Mouse (Mus musculus) CH12.LX (cell line): ENCODE data around the gene Cyp2j12. TPM values are rescaled to one million over a fixed set of nuclear protein-coding genes. Genes with fewer than 3 reads are reported as not detected.
"Not testable (repeated sequence)": the region's sequence is repeated elsewhere in the genome, so short reads cannot be mapped to it uniquely, and the experiment has no call there.

Experiments
- DNase-seq: peaks from one replicate; pipeline ENCODE4 v3.0.0-alpha.2; 2013; ENCODE audit errors: extremely low read depth
- H3K27ac ChIP-seq: 2 replicates; pipeline ENCODE4 v1.5.1; 2012; ENCODE audit warnings: low read depth, mild to moderate bottlenecking, control low read depth, moderate library complexity; ENCODE audit not compliant: insufficient read depth
- H3K27me3 ChIP-seq: replicated peaks from 2 replicates; pipeline ENCODE3; 2012; ENCODE audit warnings: inconsistent platforms
- H3K36me3 ChIP-seq, 2 experiments: replicated peaks in 1 of 2; 2 replicates each; pipeline versions ENCODE3 to v1.6.1; 2012; ENCODE audit warnings: inconsistent platforms in 1 of 2, low read length in 1 of 2, mild to moderate bottlenecking in 1 of 2, mixed read lengths in 1 of 2, moderate library complexity in 1 of 2; ENCODE audit not compliant: control insufficient read depth in 1 of 2, insufficient read depth in 1 of 2
- H3K4me1 ChIP-seq, 2 experiments: 2 replicates each; pipeline ENCODE4 v1.6.1; 2012; ENCODE audit warnings: inconsistent platforms in 1 of 2, moderate library complexity in 1 of 2; ENCODE audit not compliant: insufficient read depth in 2 of 2, control insufficient read depth in 1 of 2
- H3K4me2 ChIP-seq: 2 replicates; pipeline ENCODE4 v1.6.1; 2012; ENCODE audit warnings: low read depth, mild to moderate bottlenecking, control low read depth; ENCODE audit not compliant: poor library complexity, insufficient read depth, severe bottlenecking
- H3K4me3 ChIP-seq, 3 experiments: fragments of 150-350 bp in 1 of 3; sonication (generic) in 1 of 3; replicated peaks in 1 of 3; 2 replicates each; pipeline versions ENCODE3 to v1.5.1; 2011 to 2012; ENCODE audit warnings: low read depth in 2 of 3, low read length in 2 of 3, mild to moderate bottlenecking in 2 of 3, moderate library complexity in 2 of 3, control low read depth in 1 of 3, improper control_type of control experiment in 1 of 3, inconsistent platforms in 1 of 3, mixed read lengths in 1 of 3; ENCODE audit not compliant: poor library complexity in 1 of 3
- H3K79me2 ChIP-seq: replicated peaks from 2 replicates; pipeline ENCODE4 v1.6.1; 2012; ENCODE audit warnings: mild to moderate bottlenecking, moderate library complexity; ENCODE audit not compliant: control insufficient read depth, poor library complexity, insufficient read depth, severe bottlenecking; ENCODE audit errors: extremely low read depth
- H3K9ac ChIP-seq: 2 replicates; pipeline ENCODE4 v1.6.1; 2012; ENCODE audit warnings: low read depth, mild to moderate bottlenecking, control low read depth, moderate library complexity; ENCODE audit not compliant: insufficient read depth
- H3K9me3 ChIP-seq: replicated peaks from 2 replicates; pipeline ENCODE3; 2012; ENCODE audit warnings: low read length, inconsistent platforms, mixed read lengths
- E2F4 ChIP-seq: IDR thresholded peaks from 2 replicates; pipeline ENCODE4 v1.6.1; 2011; ENCODE audit warnings: low read depth, low read length, improper control_type of control experiment; ENCODE audit not compliant: insufficient replicate concordance
- ELF1 ChIP-seq: IDR thresholded peaks from 2 replicates; pipeline ENCODE4 v1.6.1; 2014; ENCODE audit warnings: low read depth, mild to moderate bottlenecking, inconsistent platforms, low read length, improper control_type of control experiment
- EP300 ChIP-seq: IDR thresholded peaks from 2 replicates; pipeline ENCODE4 v1.6.1; 2011; ENCODE audit warnings: low read length, improper control_type of control experiment
- ETS1 ChIP-seq: conservative IDR thresholded peaks from 2 replicates; pipeline ENCODE4 v1.6.1; 2012; ENCODE audit warnings: low read depth, mild to moderate bottlenecking, inconsistent platforms, low read length, improper control_type of control experiment, moderate library complexity
- HCFC1 ChIP-seq: IDR thresholded peaks from 2 replicates; pipeline ENCODE4 v1.6.1; 2012; ENCODE audit warnings: low read depth, mild to moderate bottlenecking, inconsistent platforms, low read length, improper control_type of control experiment
- IRF4 ChIP-seq: IDR thresholded peaks from 2 replicates; pipeline ENCODE4 v1.6.1; 2014; ENCODE audit warnings: low read depth, mild to moderate bottlenecking, inconsistent platforms, low read length, improper control_type of control experiment
- MAFK ChIP-seq: IDR thresholded peaks from 2 replicates; pipeline ENCODE4 v1.6.1; 2011; ENCODE audit warnings: low read length, improper control_type of control experiment; ENCODE audit not compliant: insufficient replicate concordance
- MAX ChIP-seq: IDR thresholded peaks from 2 replicates; pipeline ENCODE4 v1.6.1; 2011; ENCODE audit warnings: low read length, improper control_type of control experiment
- MAZ ChIP-seq: IDR thresholded peaks from 2 replicates; pipeline ENCODE4 v1.6.1; 2012; ENCODE audit warnings: low read depth, mild to moderate bottlenecking, inconsistent platforms, low read length, improper control_type of control experiment, moderate library complexity
- MXI1 ChIP-seq: IDR thresholded peaks from 2 replicates; pipeline ENCODE4 v1.6.1; 2011; ENCODE audit warnings: mild to moderate bottlenecking, low read depth, low read length, improper control_type of control experiment
- MYC ChIP-seq: IDR thresholded peaks from 2 replicates; pipeline ENCODE4 v1.6.1; 2011; ENCODE audit warnings: low read depth, mild to moderate bottlenecking, improper control_type of control experiment, low read length
- NELFE ChIP-seq: IDR thresholded peaks from 2 replicates; pipeline ENCODE4 v1.6.1; 2011; ENCODE audit warnings: low read depth, low read length, improper control_type of control experiment
- POLR2AphosphoS2 ChIP-seq: IDR thresholded peaks from 2 replicates; pipeline ENCODE4 v1.6.1; 2011; ENCODE audit warnings: low read depth, low read length, improper control_type of control experiment
- SIN3A ChIP-seq: IDR thresholded peaks from 2 replicates; pipeline ENCODE4 v1.6.1; 2012; ENCODE audit warnings: low read length, improper control_type of control experiment, inconsistent platforms
- SMC3 ChIP-seq: IDR thresholded peaks from 2 replicates; pipeline ENCODE4 v1.6.1; 2011; ENCODE audit warnings: low read depth, low read length, improper control_type of control experiment
- TBP ChIP-seq: conservative IDR thresholded peaks from 2 replicates; pipeline ENCODE4 v1.6.1; 2011; ENCODE audit warnings: low read depth, low read length, improper control_type of control experiment
- TCF12 ChIP-seq: IDR thresholded peaks from 2 replicates; pipeline ENCODE4 v1.6.1; 2014; ENCODE audit warnings: low read depth, mild to moderate bottlenecking, inconsistent platforms, low read length, improper control_type of control experiment
- UBTF ChIP-seq: IDR thresholded peaks from 2 replicates; pipeline ENCODE4 v1.6.1; 2012; ENCODE audit warnings: low read depth, mild to moderate bottlenecking, inconsistent platforms, low read length, improper control_type of control experiment, moderate library complexity
- USF1 ChIP-seq: IDR thresholded peaks from 2 replicates; pipeline ENCODE4 v1.6.1; 2014; ENCODE audit warnings: low read depth, mild to moderate bottlenecking, inconsistent platforms, low read length, improper control_type of control experiment
- USF2 ChIP-seq: conservative IDR thresholded peaks from 2 replicates; pipeline ENCODE4 v1.6.1; 2011; ENCODE audit warnings: low read depth, low read length, improper control_type of control experiment
- ZKSCAN1 ChIP-seq: IDR thresholded peaks from 2 replicates; pipeline ENCODE4 v1.6.1; 2012; ENCODE audit warnings: low read depth, inconsistent platforms, low read length, improper control_type of control experiment, borderline replicate concordance
- ZMIZ1 ChIP-seq: IDR thresholded peaks from 2 replicates; pipeline ENCODE4 v1.6.1; 2012; ENCODE audit warnings: low read depth, mild to moderate bottlenecking, inconsistent platforms, low read length, improper control_type of control experiment
- ZNF384 ChIP-seq: IDR thresholded peaks from 2 replicates; pipeline ENCODE4 v1.6.1; 2012; ENCODE audit warnings: low read depth, low read length, improper control_type of control experiment, inconsistent platforms
- dilution Hi-C: fragments of 300-500 bp; cut with MboI; formaldehyde crosslinking; loops from 2 replicates; pipeline ENCODE4 v1.14.3; 2020; ENCODE audit warnings: low sequenced_read_pairs; ENCODE audit not compliant: extremely low pct_unique_long_range_greater_than_20kb, extremely low pct_ligation_motif_present
- in situ Hi-C: fragments of 300-500 bp; cut with MboI; formaldehyde crosslinking; loops from 3 replicates; pipeline ENCODE4 v1.14.3; 2019; ENCODE audit warnings: low sequenced_read_pairs, low pct_ligation_motif_present, low pct_unique_long_range_greater_than_20kb, mixed read lengths
- polyA plus RNA-seq: library from polyadenylated mRNA; unstranded; fragments of >175 nt; gene quantifications from 2 replicates; pipeline ENCODE4 v1.2.1, GENCODE M21; 2012; ENCODE audit warnings: low read depth; ENCODE audit not compliant: insufficient read length
- total RNA-seq, 2 experiments: library from RNA; depleted of rRNA; stranded (reverse); fragments of 300-350 nt in 1 of 2; fragments of >200 nt in 1 of 2; gene quantifications; 2 replicates each; pipeline ENCODE4 v1.2.3; 2012 to 2014

Cyp2j12 gene
- total and polyA plus RNA-seq, 3 experiments, result not detected

DNA sequence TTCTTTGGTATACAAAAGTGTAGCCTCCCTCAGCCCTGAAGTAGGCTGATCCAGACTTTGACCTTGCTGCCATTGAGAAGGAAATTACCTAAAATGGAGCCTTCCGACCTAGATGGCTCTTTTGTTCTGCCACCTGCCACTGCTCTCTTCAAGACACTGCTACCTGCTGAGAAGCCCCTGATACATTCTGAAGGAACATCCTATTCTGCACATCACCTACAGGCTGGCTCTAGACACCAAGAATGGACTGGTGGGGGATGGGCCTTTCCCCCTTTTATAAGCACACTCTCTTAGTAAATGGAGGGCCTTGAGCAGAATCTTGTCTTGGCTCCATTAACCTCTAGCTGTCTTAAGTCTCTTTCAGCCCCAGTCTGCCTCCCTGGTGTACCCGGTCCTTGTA lies 43.8 kb upstream of the Cyp2j12 start:
- dilution Hi-C loops, H3K9ac ChIP-seq, in situ Hi-C loops, H3K4me3 ChIP-seq, H3K4me1 ChIP-seq, H3K27ac ChIP-seq, DNase-seq, H3K36me3 ChIP-seq, H3K79me2 ChIP-seq, H3K9me3 ChIP-seq, H3K27me3 ChIP-seq, H3K4me2 ChIP-seq: not testable (repeated sequence)

DNA sequence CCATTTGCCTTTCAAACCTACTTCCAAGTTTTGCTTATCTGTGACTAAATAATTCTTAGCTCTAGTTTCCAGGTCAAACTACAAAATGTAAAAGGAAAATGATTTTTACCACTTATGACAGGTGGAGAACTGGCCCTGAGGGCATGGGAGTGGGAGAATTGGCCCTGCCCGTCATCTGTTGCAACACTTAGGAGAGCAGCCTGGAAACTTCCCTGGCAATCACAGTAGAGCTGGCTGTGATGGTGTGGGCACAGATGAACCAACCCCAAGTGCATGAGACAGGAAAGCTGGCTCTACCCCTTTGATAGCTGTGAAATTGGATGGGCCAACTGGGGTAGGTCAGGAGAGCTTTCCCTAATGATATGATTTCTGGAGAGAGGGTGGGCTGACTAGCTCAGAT lies 21.9 kb upstream of the Cyp2j12 start:
- dilution Hi-C loops, result no loop called here
- Histone ChIP-seq H3K36me3 (no peaks in the 10 kb centered on the region), H3K79me2 (no peaks in the 10 kb centered on the region), H3K27me3 (no peaks in the 10 kb centered on the region)
- in situ Hi-C loops, result no loop called here
- TF ChIP-seq ZKSCAN1, result no peak
- no peak for TF ChIP-seq MAX
- no peak for TF ChIP-seq MYC
- TF ChIP-seq USF2, result no peak
- no peak for TF ChIP-seq ELF1
- no peak for TF ChIP-seq NELFE
- no peak for TF ChIP-seq SIN3A
- TF ChIP-seq, all 38 proteins: peak for 0
- H3K4me2 ChIP-seq, result no peak overlapping the region
- H3K9me3 ChIP-seq, result peaks cover 7% of the 10 kb centered on the region
- no peak overlapping the region for H3K27ac ChIP-seq
- H3K4me1 ChIP-seq, result no peaks in the 10 kb centered on the region
- no peak overlapping the region for H3K9ac ChIP-seq
- H3K4me3 ChIP-seq, result no peak overlapping the region
- no peak for DNase-seq

DNA sequence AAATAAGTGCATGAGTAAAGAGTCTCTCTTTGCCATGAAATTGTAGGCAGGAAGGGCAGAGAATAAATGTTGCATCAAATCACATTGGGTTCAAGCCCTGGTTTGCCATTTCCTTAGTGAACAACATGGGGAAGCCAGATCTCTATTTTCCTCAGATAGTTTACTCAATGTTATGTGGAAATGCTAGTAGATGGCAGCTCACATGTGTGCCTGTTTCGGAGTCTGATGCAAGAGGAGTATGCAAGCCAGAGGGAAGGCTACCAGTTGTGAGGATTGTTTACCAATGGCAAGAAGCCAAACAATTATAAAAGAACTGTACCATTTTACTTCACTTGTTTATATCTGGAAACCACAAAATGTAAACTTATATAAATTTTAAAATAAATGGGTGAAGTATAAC lies 20.6 kb upstream of the Cyp2j12 start:
- Histone ChIP-seq H3K4me2 (no peak overlapping the region), H3K9ac (no peak overlapping the region), H3K4me1 (no peaks in the 10 kb centered on the region), H3K9me3 (peaks cover 11% of the 10 kb centered on the region), H3K79me2 (no peaks in the 10 kb centered on the region), H3K4me3 (no peak overlapping the region), H3K27ac (no peak overlapping the region), H3K36me3 (no peaks in the 10 kb centered on the region), H3K27me3 (no peaks in the 10 kb centered on the region)
- TF ChIP-seq ZNF384 (no peak), MXI1 (no peak), TBP (no peak), SIN3A (no peak), TCF12 (no peak), IRF4 (no peak), ELF1 (no peak), UBTF (no peak), EP300 (no peak), USF2 (no peak), E2F4 (no peak), HCFC1 (no peak), MAFK (no peak), ETS1 (no peak), USF1 (no peak), POLR2AphosphoS2 (no peak), MAZ (no peak), SMC3 (no peak), ZMIZ1 (no peak), NELFE (no peak)
- in situ Hi-C loops, result no loop called here
- dilution Hi-C loops, result no loop called here
- DNase-seq, result no peak
